Mouse (Mus musculus): ENCODE results near the gene Fst.

DNA sequence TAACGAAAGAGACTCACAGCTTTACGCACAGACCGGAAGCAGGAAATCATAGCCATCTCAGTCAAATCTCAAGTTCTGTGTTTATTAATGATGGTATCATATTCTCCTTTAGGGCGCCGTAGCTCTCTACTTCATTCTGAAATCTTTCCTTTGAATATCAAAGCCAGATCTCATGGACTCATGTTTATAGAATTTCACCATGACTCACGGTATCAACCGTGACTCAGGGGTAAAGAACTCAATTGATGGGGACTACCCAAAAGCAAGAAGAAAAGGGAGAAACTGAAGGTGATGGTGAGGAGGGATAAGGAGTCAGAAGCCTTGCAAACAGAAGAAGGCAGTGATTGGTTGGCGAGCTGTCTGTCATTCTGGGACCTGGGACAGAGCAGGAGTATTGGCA lies 38.5 kb downstream of the Fst start:
- TF ChIP-seq POLR2A (IDR thresholded peaks at IDR 0.05; ENCODE audit: low read depth, low read length) (no peak), CTCF (IDR thresholded peaks at IDR 0.05; ENCODE audit: extremely low read depth, insufficient read depth, insufficient read length, insufficient replicate concordance) (no peak)
